Mouse (Mus musculus): ENCODE results near the gene Pdzd2. TPM values are rescaled to one million over a fixed set of nuclear protein-coding genes. Genes with fewer than 3 reads are reported as not detected.

The Pdzd2 gene
- polyA plus RNA-seq, 1 experiment, result 17.6 TPM

GRCm38 (mm10) chr15:12539618-12540302 is 200.0 kb downstream of the Pdzd2 start:
- no peak for DNase-seq (ENCODE audit: low read depth)

- DNase-seq (ENCODE audit: low read depth), result no peak
These were observed 206.5 kb downstream of the Pdzd2 start for GRCm38 (mm10) chr15:12533254-12533653.

- no peak for DNase-seq (ENCODE audit: low read depth)
These were observed 207.2 kb downstream of the Pdzd2 start for GRCm38 (mm10) chr15:12532568-12532967.

- no peak for DNase-seq (ENCODE audit: low read depth)
These were observed 216.9 kb downstream of the Pdzd2 start for GRCm38 (mm10) chr15:12522810-12523209.

GRCm38 (mm10) chr15:12520292-12520691 is 219.4 kb downstream of the Pdzd2 start:
- DNase-seq (ENCODE audit: low read depth), result no peak

GRCm38 (mm10) chr15:12518370-12518973 is 221.3 kb downstream of the Pdzd2 start:
- DNase-seq (ENCODE audit: low read depth), result no peak

GRCm38 (mm10) chr15:12517314-12517813 is 222.4 kb downstream of the Pdzd2 start:
- no peak for DNase-seq (ENCODE audit: low read depth)

- no peak for DNase-seq (ENCODE audit: low read depth)
These were observed 224.4 kb downstream of the Pdzd2 start for GRCm38 (mm10) chr15:12515272-12515844.

- DNase-seq (ENCODE audit: low read depth), result no peak
These were observed 226.2 kb downstream of the Pdzd2 start for GRCm38 (mm10) chr15:12513526-12513925.

- no peak for DNase-seq (ENCODE audit: low read depth)
These were observed 230.9 kb downstream of the Pdzd2 start for GRCm38 (mm10) chr15:12508765-12509377.

- no peak for DNase-seq (ENCODE audit: low read depth)
These were observed 232.2 kb downstream of the Pdzd2 start for GRCm38 (mm10) chr15:12507523-12507922.

GRCm38 (mm10) chr15:12506514-12506913 is 233.2 kb downstream of the Pdzd2 start:
- no peak for DNase-seq (ENCODE audit: low read depth)

GRCm38 (mm10) chr15:12506085-12506484 is 233.6 kb downstream of the Pdzd2 start:
- no peak for DNase-seq (ENCODE audit: low read depth)

GRCm38 (mm10) chr15:12505556-12505955 is 234.2 kb downstream of the Pdzd2 start:
- DNase-seq (ENCODE audit: low read depth), result no peak

GRCm38 (mm10) chr15:12503907-12504306 is 235.8 kb downstream of the Pdzd2 start:
- DNase-seq (ENCODE audit: low read depth), result no peak

GRCm38 (mm10) chr15:12501924-12502548 is 237.7 kb downstream of the Pdzd2 start:
- DNase-seq (ENCODE audit: low read depth), result no peak

- DNase-seq (ENCODE audit: low read depth), result no peak
These were observed 239.1 kb downstream of the Pdzd2 start for GRCm38 (mm10) chr15:12500674-12501073.

GRCm38 (mm10) chr15:12494084-12494483 is 245.6 kb downstream of the Pdzd2 start:
- no peak for DNase-seq (ENCODE audit: low read depth)

GRCm38 (mm10) chr15:12493258-12493657 is 246.5 kb downstream of the Pdzd2 start:
- DNase-seq (ENCODE audit: low read depth), result no peak

GRCm38 (mm10) chr15:12490969-12491368 is 248.8 kb downstream of the Pdzd2 start:
- DNase-seq (ENCODE audit: low read depth), result no peak

- DNase-seq (ENCODE audit: low read depth), result peak; percentile 95
These were observed 249.2 kb downstream of the Pdzd2 start for GRCm38 (mm10) chr15:12490527-12490926.

GRCm38 (mm10) chr15:12488316-12488715 is 251.4 kb downstream of the Pdzd2 start:
- no peak for DNase-seq (ENCODE audit: low read depth)

Data from gonadal fat pad, adult 2 months (tissue).